Mouse (Mus musculus) gastrocnemius, postnatal 10 days (tissue): ENCODE results near the gene Wdfy3. TPM values are rescaled to one million over a fixed set of nuclear protein-coding genes. Genes with fewer than 3 reads are reported as not detected.

ENCODE experiments used
- DNase-seq: peaks from one replicate; pipeline ENCODE4 v3.0.0; 2021; ENCODE audit warnings: mixed read lengths
- total RNA-seq, 2 experiments: library from RNA; stranded (reverse); gene quantifications; 2 replicates each; pipeline ENCODE4 v1.2.3; 2021

The Wdfy3 gene
- total RNA-seq, 2 experiments from 2014 or later: 26.0 to 33.0 TPM

- no peak for DNase-seq
Observed at GRCm38 (mm10) chr5:101832042-101832441, 237.7 kb downstream of the Wdfy3 start.

GRCm38 (mm10) chr5:101830180-101830579 lies 239.5 kb downstream of the Wdfy3 start:
- no peak for DNase-seq

- DNase-seq: peak; percentile 26
Observed at GRCm38 (mm10) chr5:101828932-101829331, 240.8 kb downstream of the Wdfy3 start.

GRCm38 (mm10) chr5:101827477-101827876 lies 242.2 kb downstream of the Wdfy3 start:
- DNase-seq: no peak

- peak; percentile 31 for DNase-seq
Observed at GRCm38 (mm10) chr5:101826531-101826970, 243.2 kb downstream of the Wdfy3 start.

- no peak for DNase-seq
Observed at GRCm38 (mm10) chr5:101825111-101825911, 244.4 kb downstream of the Wdfy3 start.

GRCm38 (mm10) chr5:101822311-101822670 lies 247.4 kb downstream of the Wdfy3 start:
- DNase-seq: no peak

GRCm38 (mm10) chr5:101821491-101822310 lies 248.0 kb downstream of the Wdfy3 start:
- no peak for DNase-seq

GRCm38 (mm10) chr5:101821052-101821451 lies 248.7 kb downstream of the Wdfy3 start:
- no peak for DNase-seq

GRCm38 (mm10) chr5:101819844-101820243 lies 249.9 kb downstream of the Wdfy3 start:
- no peak for DNase-seq

- DNase-seq: no peak
Observed at GRCm38 (mm10) chr5:101819216-101819615, 250.5 kb downstream of the Wdfy3 start.

GRCm38 (mm10) chr5:101816822-101817221 lies 252.9 kb downstream of the Wdfy3 start:
- DNase-seq: no peak

- DNase-seq: no peak
Observed at GRCm38 (mm10) chr5:101811296-101812169, 258.2 kb downstream of the Wdfy3 start.

- no peak for DNase-seq
Observed at GRCm38 (mm10) chr5:101802358-101803022, 267.2 kb downstream of the Wdfy3 start.

GRCm38 (mm10) chr5:101801891-101802290 lies 267.8 kb downstream of the Wdfy3 start:
- no peak for DNase-seq

- DNase-seq: no peak
Observed at GRCm38 (mm10) chr5:101792665-101793064, 277.1 kb downstream of the Wdfy3 start.

- no peak for DNase-seq
Observed at GRCm38 (mm10) chr5:101790560-101790959, 279.2 kb downstream of the Wdfy3 start.

- DNase-seq: no peak
Observed at GRCm38 (mm10) chr5:101789770-101790169, 280.0 kb downstream of the Wdfy3 start.

- DNase-seq: no peak
Observed at GRCm38 (mm10) chr5:101785921-101786614, 283.7 kb downstream of the Wdfy3 start.

GRCm38 (mm10) chr5:101784787-101785186 lies 284.9 kb downstream of the Wdfy3 start:
- DNase-seq: no peak

GRCm38 (mm10) chr5:101784328-101784727 lies 285.4 kb downstream of the Wdfy3 start:
- DNase-seq: no peak
